Mouse (Mus musculus) hindbrain, embryonic 10.5 days (tissue): ENCODE results near the gene Ube2v1. TPM values are rescaled to one million over a fixed set of nuclear protein-coding genes. Genes with fewer than 3 reads are reported as not detected.
"Not testable (repeated sequence)": the region's sequence is repeated elsewhere in the genome, so short reads cannot be mapped to it uniquely, and the experiment has no call there.

Experiments used
- DNase-seq: peaks from one replicate; pipeline ENCODE4 v3.0.0-alpha.2; 2017; ENCODE audit warnings: low spot score
- H3K27ac ChIP-seq: fragments of 300-500 bp; sonication (generic); 2 replicates; pipeline ENCODE4 v1.5.1; 2016; ENCODE audit warnings: mild to moderate bottlenecking, moderate library complexity
- H3K27me3 ChIP-seq: fragments of 300-500 bp; sonication (generic); 2 replicates; pipeline ENCODE4 v1.6.1; 2016; ENCODE audit warnings: mild to moderate bottlenecking; ENCODE audit not compliant: poor library complexity, insufficient read depth, severe bottlenecking
- H3K36me3 ChIP-seq: fragments of 300-500 bp; sonication (generic); 2 replicates; pipeline ENCODE4 v1.6.1; 2016; ENCODE audit warnings: mild to moderate bottlenecking, moderate library complexity
- H3K4me1 ChIP-seq: fragments of 300-500 bp; sonication (generic); replicated peaks from 2 replicates; pipeline ENCODE4 v1.6.1; 2016; ENCODE audit warnings: mild to moderate bottlenecking
- H3K4me3 ChIP-seq: fragments of 300-500 bp; sonication (generic); 2 replicates; pipeline ENCODE4 v1.5.1; 2016; ENCODE audit warnings: mild to moderate bottlenecking, moderate library complexity
- H3K9me3 ChIP-seq: fragments of 300-500 bp; sonication (generic); 2 replicates; pipeline ENCODE4 v1.6.1; 2016; ENCODE audit warnings: mild to moderate bottlenecking, moderate library complexity
- WGBS: fragments of 180-500 bp; shearing (Covaris S2); methylation state at CpG from one replicate; pipeline ENCODE4 v1.1.7; 2016; 5-methylcytosine and 5-hydroxymethylcytosine counted together
- polyA plus RNA-seq: library from polyadenylated mRNA; unstranded; fragments of >200 nt; fragmentation: Nextera tagmentation; extraction: Ambion mirVana; gene quantifications from 2 replicates; pipeline ENCODE4 v1.2.1, GENCODE M21; 2016

The Ube2v1 gene
- polyA plus RNA-seq, 1 experiment from 2014 or later = 385 TPM

GRCm38 (mm10) chr2:167646411-167646810 lies 14.5 kb upstream of the Ube2v1 start:
- Histone ChIP-seq H3K4me3 (no peak overlapping the region), H3K4me1 (no peaks in the 10 kb centered on the region), H3K27ac (no peak overlapping the region), H3K36me3 (peaks cover 75% of the 10 kb centered on the region), H3K9me3 (no peaks in the 10 kb centered on the region), H3K27me3 (no peaks in the 10 kb centered on the region)
- 73% methylated on average over 4 of the region's 4 CpGs for WGBS
- no peak for DNase-seq

- peaks cover 54% of the 10 kb centered on the region for H3K36me3 ChIP-seq
- H3K4me3 ChIP-seq, H3K27ac ChIP-seq, H3K27me3 ChIP-seq, DNase-seq, H3K4me1 ChIP-seq, H3K9me3 ChIP-seq: not testable (repeated sequence)
- WGBS = 85% methylated on average over 13 of the region's 13 CpGs
These were observed 11.6 kb upstream of the Ube2v1 start for GRCm38 (mm10) chr2:167643356-167644052.

- WGBS = 93% methylated on average over 6 of the region's 6 CpGs
- Histone ChIP-seq H3K4me1 (no peaks in the 10 kb centered on the region), H3K27ac (no peak overlapping the region), H3K27me3 (no peaks in the 10 kb centered on the region), H3K36me3 (peaks cover 43% of the 10 kb centered on the region), H3K4me3 (no peak overlapping the region), H3K9me3 (no peaks in the 10 kb centered on the region)
- no peak for DNase-seq
These were observed 10.3 kb upstream of the Ube2v1 start for GRCm38 (mm10) chr2:167642164-167642563.

- 51% methylated on average over 8 of the region's 8 CpGs for WGBS
- H3K27me3 ChIP-seq = no peaks in the 10 kb centered on the region
- H3K36me3 ChIP-seq = peaks cover 35% of the 10 kb centered on the region
- no peaks in the 10 kb centered on the region for H3K9me3 ChIP-seq
- no peaks in the 10 kb centered on the region for H3K4me1 ChIP-seq
- H3K27ac ChIP-seq = no peak overlapping the region
- peak; percentile 27 for DNase-seq
- no peak overlapping the region for H3K4me3 ChIP-seq
These were observed 9.4 kb upstream of the Ube2v1 start for GRCm38 (mm10) chr2:167641337-167641736.

GRCm38 (mm10) chr2:167640279-167640678 lies 8.4 kb upstream of the Ube2v1 start:
- peak; percentile 36 for DNase-seq
- no peaks in the 10 kb centered on the region for H3K9me3 ChIP-seq
- 85% methylated on average over 3 of the region's 3 CpGs for WGBS
- no peaks in the 10 kb centered on the region for H3K27me3 ChIP-seq
- no peak overlapping the region for H3K4me3 ChIP-seq
- H3K36me3 ChIP-seq = peaks cover 25% of the 10 kb centered on the region
- H3K4me1 ChIP-seq = no peaks in the 10 kb centered on the region
- no peak overlapping the region for H3K27ac ChIP-seq

GRCm38 (mm10) chr2:167634865-167635512 lies 3.1 kb upstream of the Ube2v1 start:
- WGBS = 79% methylated on average over 7 of the region's 7 CpGs
- Histone ChIP-seq H3K4me1 (peaks cover 42% of the 10 kb centered on the region), H3K27ac (no peak overlapping the region), H3K36me3 (no peaks in the 10 kb centered on the region), H3K9me3 (no peaks in the 10 kb centered on the region), H3K27me3 (no peaks in the 10 kb centered on the region), H3K4me3 (peak overlapping the region; percentile 43)
- no peak for DNase-seq

GRCm38 (mm10) chr2:167634338-167634770 lies 2.5 kb upstream of the Ube2v1 start:
- under 1% methylated on average over 15 of the region's 15 CpGs for WGBS
- peak; percentile 97 for DNase-seq
- H3K9me3 ChIP-seq = no peaks in the 10 kb centered on the region
- peaks cover under 1% of the 10 kb centered on the region; the same call in 1 of the 2 replicates for H3K36me3 ChIP-seq
- H3K4me1 ChIP-seq = peaks cover 48% of the 10 kb centered on the region
- H3K27ac ChIP-seq = peak overlapping the region; percentile 80
- peak overlapping the region; percentile 43 for H3K4me3 ChIP-seq
- no peaks in the 10 kb centered on the region for H3K27me3 ChIP-seq

- 89% methylated on average over 6 of the region's 6 CpGs for WGBS
- no peak for DNase-seq
- Histone ChIP-seq H3K36me3 (peaks cover 9% of the 10 kb centered on the region), H3K4me1 (peaks cover 56% of the 10 kb centered on the region), H3K4me3 (peak overlapping the region; percentile 43; the same call in 1 of the 2 replicates), H3K27ac (no peak overlapping the region), H3K27me3 (no peaks in the 10 kb centered on the region), H3K9me3 (no peaks in the 10 kb centered on the region)
These were observed 1.6 kb upstream of the Ube2v1 start for GRCm38 (mm10) chr2:167633537-167633872.

- H3K27ac ChIP-seq = peak overlapping the region; percentile 99
These were observed 1.0 kb upstream of the Ube2v1 start for GRCm38 (mm10) chr2:167632731-167633536.

GRCm38 (mm10) chr2:167631181-167631590 lies 709 bp downstream of the Ube2v1 start:
- Histone ChIP-seq H3K4me1 (peaks cover 70% of the 10 kb centered on the region), H3K27ac (peak overlapping the region; percentile 99), H3K4me3 (peak overlapping the region; percentile 97), H3K27me3 (no peaks in the 10 kb centered on the region), H3K9me3 (no peaks in the 10 kb centered on the region), H3K36me3 (peaks cover 28% of the 10 kb centered on the region)
- DNase-seq = no peak
- under 1% methylated on average over 31 of the region's 31 CpGs for WGBS

More at GRCm38 (mm10) chr2:167632731-167633536, 1.0 kb upstream of the Ube2v1 start:
- DNase-seq = no peak
- Histone ChIP-seq H3K4me3 (peak overlapping the region; percentile 97), H3K9me3 (no peaks in the 10 kb centered on the region), H3K27me3 (no peaks in the 10 kb centered on the region), H3K4me1 (peaks cover 59% of the 10 kb centered on the region), H3K36me3 (peaks cover 15% of the 10 kb centered on the region)
- 85% methylated on average over 12 of the region's 12 CpGs for WGBS

- WGBS = 80% methylated on average over 5 of the region's 5 CpGs
- DNase-seq = no peak
- Histone ChIP-seq H3K27me3 (no peaks in the 10 kb centered on the region), H3K36me3 (peaks cover 28% of the 10 kb centered on the region), H3K27ac (peak overlapping the region; percentile 99), H3K9me3 (no peaks in the 10 kb centered on the region), H3K4me1 (peaks cover 73% of the 10 kb centered on the region), H3K4me3 (peak overlapping the region; percentile 97)
These were observed 1.5 kb downstream of the Ube2v1 start for GRCm38 (mm10) chr2:167630421-167630820.

GRCm38 (mm10) chr2:167629665-167630209 lies 2.2 kb downstream of the Ube2v1 start:
- Histone ChIP-seq H3K36me3 (peaks cover 31% of the 10 kb centered on the region), H3K27me3 (no peaks in the 10 kb centered on the region), H3K4me3 (peak overlapping the region; percentile 97), H3K4me1 (peaks cover 74% of the 10 kb centered on the region), H3K27ac (peak overlapping the region; percentile 99), H3K9me3 (no peaks in the 10 kb centered on the region)
- WGBS = 83% methylated on average over 11 of the region's 11 CpGs
- no peak for DNase-seq
